Mouse (Mus musculus) G1E (cell line): Measurements from ENCODE around the gene Timm50.

Experiments
- CTCF ChIP-seq: IDR thresholded peaks from 2 replicates; pipeline ENCODE4 v1.5.1; 2012; ENCODE audit warnings: low read depth, low read length, inconsistent platforms, mixed read lengths
- GATA1 ChIP-seq: IDR thresholded peaks from 2 replicates; pipeline ENCODE4 v1.6.1; 2012; ENCODE audit warnings: borderline replicate concordance, low read length, inconsistent platforms, mixed read lengths

- TF ChIP-seq CTCF (no peak), GATA1 (no peak)
Measured at GRCm38 (mm10) chr7:28357984-28358383, 46.1 kb upstream of the Timm50 start.
